Mouse (Mus musculus): ENCODE data around the gene Mre11a. TPM values are rescaled to one million over a fixed set of nuclear protein-coding genes. Genes with fewer than 3 reads are reported as not detected.
A peak's percentile ranks its signal among the peaks of the same experiment; 100 is the strongest.

The Mre11a gene
- polyA plus RNA-seq, 1 experiment = 50.8 TPM

DNA sequence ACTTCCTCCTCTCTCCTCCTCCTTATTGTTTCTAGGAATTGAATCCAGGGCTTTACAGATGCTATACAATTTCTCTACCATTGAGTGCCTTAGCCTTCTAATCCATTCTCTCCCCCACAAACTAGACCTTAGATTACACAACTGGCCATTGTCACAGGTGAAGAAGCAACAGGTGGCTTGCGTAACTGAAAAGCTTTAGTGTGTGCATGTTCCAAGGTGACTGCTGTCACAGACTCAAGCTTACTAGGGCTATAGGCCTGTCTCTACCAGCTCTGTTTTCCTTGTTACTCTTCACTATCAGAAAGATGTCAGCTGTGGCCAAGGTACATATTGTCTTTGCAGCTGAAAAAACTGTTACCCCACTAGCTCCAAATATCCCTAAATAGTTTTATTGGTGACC, 22.3 kb downstream of the Mre11a start:
- no peaks in the 10 kb centered on the region for H3K4me1 ChIP-seq (ENCODE audit: control insufficient read depth, insufficient read depth, low read length)
- no peak overlapping the region for H3K27ac ChIP-seq (ENCODE audit: insufficient read depth, low read length)
- H3K4me3 ChIP-seq (ENCODE audit: insufficient read depth, low read length) = no peak overlapping the region
- no peak for TF ChIP-seq POLR2A (IDR thresholded peaks at IDR 0.05; ENCODE audit: low read depth, low read length)
- no peak for TF ChIP-seq CTCF (IDR thresholded peaks at IDR 0.05; ENCODE audit: borderline replicate concordance, insufficient read depth, low read length)

GRCm38 (mm10) chr9:14810111-14810510, 25.7 kb downstream of the Mre11a start:
- TF ChIP-seq POLR2A (IDR thresholded peaks at IDR 0.05; ENCODE audit: low read depth, low read length) = no peak
- TF ChIP-seq CTCF (IDR thresholded peaks at IDR 0.05; ENCODE audit: borderline replicate concordance, insufficient read depth, low read length) = no peak
- Histone ChIP-seq H3K27ac (ENCODE audit: insufficient read depth, low read length) (no peak overlapping the region), H3K4me3 (ENCODE audit: insufficient read depth, low read length) (no peak overlapping the region), H3K4me1 (ENCODE audit: control insufficient read depth, insufficient read depth, low read length) (no peaks in the 10 kb centered on the region)

DNA sequence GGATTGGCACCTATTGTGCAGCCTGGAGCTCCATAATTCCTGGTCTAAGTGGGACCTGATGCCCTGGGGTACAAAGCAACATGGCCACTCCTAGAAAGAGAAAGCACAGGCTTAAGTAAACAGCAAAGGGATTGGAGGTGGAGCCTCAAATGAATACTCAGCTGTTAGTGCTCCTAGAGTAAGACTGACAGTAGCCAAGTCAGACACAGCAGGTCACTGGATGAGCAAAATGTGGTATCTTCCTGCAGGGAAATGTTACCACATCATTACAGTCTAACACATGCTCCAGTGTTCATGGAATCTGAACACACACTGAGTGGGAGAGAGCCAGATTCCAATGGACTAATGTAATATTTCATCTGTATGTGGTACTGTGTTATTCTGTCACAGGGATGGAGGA, 36.9 kb downstream of the Mre11a start:
- H3K27ac ChIP-seq (ENCODE audit: insufficient read depth, low read length) = no peak overlapping the region
- TF ChIP-seq CTCF (IDR thresholded peaks at IDR 0.05; ENCODE audit: borderline replicate concordance, insufficient read depth, low read length) = no peak
- no peak for TF ChIP-seq POLR2A (IDR thresholded peaks at IDR 0.05; ENCODE audit: low read depth, low read length)

DNA sequence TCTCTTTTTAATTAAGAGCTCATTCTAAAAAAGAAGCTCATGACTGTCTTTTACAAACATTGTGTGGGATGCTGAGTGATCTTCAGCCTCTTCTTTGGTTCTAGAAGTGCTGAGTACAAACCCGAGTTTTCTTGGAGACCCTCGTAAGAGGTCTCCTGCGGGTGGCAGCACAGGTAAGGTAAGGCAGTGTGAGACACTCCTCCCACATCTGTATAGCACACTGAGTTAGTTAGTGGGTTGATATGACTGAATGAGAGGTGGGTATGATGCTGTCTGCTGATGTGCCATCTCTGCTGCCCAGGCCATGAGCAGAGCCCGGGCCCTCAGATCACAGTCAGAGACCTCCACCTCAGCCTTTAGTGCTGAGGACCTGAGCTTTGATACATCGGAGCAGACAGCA, 40.4 kb downstream of the Mre11a start:
- H3K4me1 ChIP-seq (ENCODE audit: control insufficient read depth, insufficient read depth, low read length) = no peaks in the 10 kb centered on the region; the same call in 1 of the 2 replicates
- H3K4me3 ChIP-seq (ENCODE audit: insufficient read depth, low read length) = no peak overlapping the region
- H3K27ac ChIP-seq (ENCODE audit: insufficient read depth, low read length) = no peak overlapping the region
- TF ChIP-seq CTCF (IDR thresholded peaks at IDR 0.05; ENCODE audit: borderline replicate concordance, insufficient read depth, low read length) (no peak), POLR2A (IDR thresholded peaks at IDR 0.05; ENCODE audit: low read depth, low read length) (no peak)

More for the DNA sequence above, 36.9 kb downstream of the Mre11a start:
- H3K4me1 ChIP-seq (ENCODE audit: control insufficient read depth, insufficient read depth, low read length) = no peaks in the 10 kb centered on the region; the same call in 1 of the 2 replicates
- no peak overlapping the region for H3K4me3 ChIP-seq (ENCODE audit: insufficient read depth, low read length)

DNA sequence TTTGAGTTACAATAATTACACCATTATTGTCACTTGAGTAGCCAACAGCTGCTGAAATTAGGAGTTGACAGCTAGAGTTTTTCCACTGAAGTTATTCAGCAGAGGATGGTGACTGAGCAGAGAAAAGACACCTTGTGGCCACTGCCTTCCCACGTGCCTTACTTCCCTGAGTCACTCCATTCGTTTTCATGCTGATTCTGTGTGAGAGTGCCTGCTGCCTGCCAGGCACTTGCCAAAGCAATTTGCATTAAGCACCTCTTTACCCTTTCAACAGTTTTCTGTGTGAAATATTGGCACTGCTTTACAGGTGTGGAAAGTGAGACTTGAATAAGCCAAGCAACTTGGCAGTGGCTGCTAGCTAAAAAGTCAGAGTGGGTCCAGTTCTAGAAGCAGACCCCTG, 43.4 kb downstream of the Mre11a start:
- H3K4me3 ChIP-seq (ENCODE audit: insufficient read depth, low read length) = no peak overlapping the region
- no peak overlapping the region for H3K27ac ChIP-seq (ENCODE audit: insufficient read depth, low read length)
- TF ChIP-seq CTCF (IDR thresholded peaks at IDR 0.05; ENCODE audit: borderline replicate concordance, insufficient read depth, low read length) (no peak), POLR2A (IDR thresholded peaks at IDR 0.05; ENCODE audit: low read depth, low read length) (no peak)
- H3K4me1 ChIP-seq (ENCODE audit: control insufficient read depth, insufficient read depth, low read length) = no peaks in the 10 kb centered on the region

GRCm38 (mm10) chr9:14832046-14832445, 47.6 kb downstream of the Mre11a start:
- Histone ChIP-seq H3K4me3 (ENCODE audit: insufficient read depth, low read length) (no peak overlapping the region), H3K4me1 (ENCODE audit: control insufficient read depth, insufficient read depth, low read length) (no peaks in the 10 kb centered on the region), H3K27ac (ENCODE audit: insufficient read depth, low read length) (no peak overlapping the region)
- TF ChIP-seq CTCF (IDR thresholded peaks at IDR 0.05; ENCODE audit: borderline replicate concordance, insufficient read depth, low read length) (no peak), POLR2A (IDR thresholded peaks at IDR 0.05; ENCODE audit: low read depth, low read length) (no peak)

- H3K4me3 ChIP-seq (ENCODE audit: insufficient read depth, low read length) = no peak overlapping the region
- H3K27ac ChIP-seq (ENCODE audit: insufficient read depth, low read length) = no peak overlapping the region
- TF ChIP-seq CTCF (IDR thresholded peaks at IDR 0.05; ENCODE audit: borderline replicate concordance, insufficient read depth, low read length) (no peak), POLR2A (IDR thresholded peaks at IDR 0.05; ENCODE audit: low read depth, low read length) (no peak)
- no peaks in the 10 kb centered on the region for H3K4me1 ChIP-seq (ENCODE audit: control insufficient read depth, insufficient read depth, low read length)
Observed at GRCm38 (mm10) chr9:14835335-14836075, 51.1 kb downstream of the Mre11a start.

DNA sequence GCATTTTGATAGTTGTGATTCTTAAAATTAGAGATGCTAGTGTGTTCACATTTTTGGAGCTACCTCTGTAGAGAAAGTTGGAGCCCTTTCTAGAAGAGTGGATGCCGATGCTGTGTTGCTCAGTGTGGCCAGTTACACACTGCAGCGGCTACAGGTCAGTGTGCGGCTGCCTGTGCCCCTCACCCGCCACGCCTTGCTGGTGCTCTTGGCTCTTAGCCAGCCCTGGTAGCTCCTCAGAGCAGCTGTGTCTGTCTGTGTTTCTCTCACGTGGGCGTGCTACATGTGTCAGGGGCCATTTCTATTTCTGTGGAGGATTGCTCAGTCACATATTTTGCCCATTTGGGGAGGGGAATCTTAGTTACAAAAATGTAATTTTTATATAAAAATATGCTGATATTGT, 55.1 kb downstream of the Mre11a start:
- TF ChIP-seq CTCF (IDR thresholded peaks at IDR 0.05; ENCODE audit: borderline replicate concordance, insufficient read depth, low read length) (no peak), POLR2A (IDR thresholded peaks at IDR 0.05; ENCODE audit: low read depth, low read length) (no peak)
- no peaks in the 10 kb centered on the region for H3K4me1 ChIP-seq (ENCODE audit: control insufficient read depth, insufficient read depth, low read length)
- no peak overlapping the region for H3K27ac ChIP-seq (ENCODE audit: insufficient read depth, low read length)
- no peak overlapping the region for H3K4me3 ChIP-seq (ENCODE audit: insufficient read depth, low read length)

DNA sequence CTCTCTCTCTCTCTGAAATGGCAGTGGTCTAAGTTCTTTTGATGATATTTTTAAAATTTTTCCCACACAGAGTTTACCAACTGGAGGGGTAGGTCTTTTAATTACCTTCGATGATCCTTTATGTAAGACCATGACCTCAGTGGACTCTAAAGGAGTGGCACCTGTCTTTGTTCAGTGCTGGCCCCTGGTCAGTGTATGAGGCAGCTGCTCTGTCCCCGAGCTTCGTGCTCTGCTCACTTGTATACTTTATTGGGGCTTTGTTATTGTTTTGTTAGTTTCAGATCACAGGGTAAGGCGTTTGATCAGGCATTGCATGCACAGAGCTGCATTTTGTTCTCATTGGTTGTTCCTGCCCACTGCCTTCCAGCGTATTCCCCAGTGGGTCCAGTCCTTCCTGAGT, 55.5 kb downstream of the Mre11a start:
- Histone ChIP-seq H3K4me1 (ENCODE audit: control insufficient read depth, insufficient read depth, low read length) (no peaks in the 10 kb centered on the region), H3K4me3 (ENCODE audit: insufficient read depth, low read length) (no peak overlapping the region), H3K27ac (ENCODE audit: insufficient read depth, low read length) (no peak overlapping the region)
- no peak for TF ChIP-seq POLR2A (IDR thresholded peaks at IDR 0.05; ENCODE audit: low read depth, low read length)
- TF ChIP-seq CTCF (IDR thresholded peaks at IDR 0.05; ENCODE audit: borderline replicate concordance, insufficient read depth, low read length) = no peak

GRCm38 (mm10) chr9:14841878-14842761, 57.7 kb downstream of the Mre11a start:
- no peaks in the 10 kb centered on the region for H3K4me1 ChIP-seq (ENCODE audit: control insufficient read depth, insufficient read depth, low read length)
- H3K27ac ChIP-seq (ENCODE audit: insufficient read depth, low read length) = peak overlapping the region; percentile 43; the same call in 1 of the 2 replicates

More at GRCm38 (mm10) chr9:14841878-14842761, 57.7 kb downstream of the Mre11a start:
- no peak for TF ChIP-seq POLR2A (IDR thresholded peaks at IDR 0.05; ENCODE audit: low read depth, low read length)
- no peak for TF ChIP-seq CTCF (IDR thresholded peaks at IDR 0.05; ENCODE audit: borderline replicate concordance, insufficient read depth, low read length)
- no peak overlapping the region for H3K4me3 ChIP-seq (ENCODE audit: insufficient read depth, low read length)

All from embryonic fibroblast, embryonic 13.5 days (primary cell).